Mouse (Mus musculus): Measurements from ENCODE around the gene Tbxas1. TPM values are rescaled to one million over a fixed set of nuclear protein-coding genes. Genes with fewer than 3 reads are reported as not detected.

Gene Tbxas1
- 1.5 and 1.9 TPM in 2 replicates for polyA plus RNA-seq (2015; fragmentation: Nextera tagmentation; extraction: Ambion mirVana)

GRCm38 (mm10) chr6:38875258-38876070, at the start of gene Tbxas1:
Gene Tbxas1, plus strand, starts transcription at chr6:38875404.
- Histone ChIP-seq H3K9me3 (no peaks in the 10 kb centered on the region), H3K27ac (peak within 1 kb of the TSS; percentile 97), H3K27me3 (no peaks in the 10 kb centered on the region), H3K9ac (peak within 1 kb of the TSS; percentile 100), H3K4me2 (replicated peaks) (peak within 1 kb of the TSS; percentile 72), H3K4me1 (peaks cover 35% of the 10 kb centered on the region), H3K36me3 (peaks cover under 1% of the 10 kb centered on the region; the same call in 1 of the 2 replicates), H3K4me3 (peak within 1 kb of the TSS; percentile 98)
- ATAC-seq (ENCODE audit: low FRiP score, low read depth) = peak; percentile 76
- WGBS = 2% methylated on average over 31 of the region's 77 CpGs

- H3K9ac ChIP-seq = no peak overlapping the region
- peaks cover 3% of the 10 kb centered on the region; the same call in 1 of the 2 replicates for H3K36me3 ChIP-seq
- peaks cover 8% of the 10 kb centered on the region for H3K4me1 ChIP-seq
- no peak overlapping the region for H3K4me3 ChIP-seq
- H3K9me3 ChIP-seq = no peaks in the 10 kb centered on the region
- H3K27ac ChIP-seq = no peak overlapping the region
- no peak overlapping the region for H3K4me2 ChIP-seq (replicated peaks)
- no peaks in the 10 kb centered on the region for H3K27me3 ChIP-seq
- ATAC-seq (ENCODE audit: low FRiP score, low read depth) = no peak
Measured at GRCm38 (mm10) chr6:38825886-38826285, 49.3 kb upstream of the Tbxas1 start.

- H3K36me3 ChIP-seq = peaks cover 3% of the 10 kb centered on the region; the same call in 1 of the 2 replicates
- H3K4me3 ChIP-seq = no peak overlapping the region
- H3K9me3 ChIP-seq = no peaks in the 10 kb centered on the region
- H3K4me2 ChIP-seq (replicated peaks) = no peak overlapping the region
- WGBS = 60% methylated on average over 3 of the region's 3 CpGs
- ATAC-seq (ENCODE audit: low FRiP score, low read depth) = no peak
- no peaks in the 10 kb centered on the region for H3K27me3 ChIP-seq
- H3K9ac ChIP-seq = no peak overlapping the region
- H3K27ac ChIP-seq = no peak overlapping the region
- H3K4me1 ChIP-seq = peaks cover 8% of the 10 kb centered on the region
Measured at GRCm38 (mm10) chr6:38826857-38827256, 48.3 kb upstream of the Tbxas1 start.

- Histone ChIP-seq H3K27me3 (no peaks in the 10 kb centered on the region), H3K4me1 (peaks cover 13% of the 10 kb centered on the region), H3K36me3 (peaks cover 3% of the 10 kb centered on the region; the same call in 1 of the 2 replicates), H3K9me3 (no peaks in the 10 kb centered on the region), H3K9ac (no peak overlapping the region), H3K4me3 (no peak overlapping the region), H3K27ac (no peak overlapping the region), H3K4me2 (replicated peaks) (no peak overlapping the region)
- WGBS = 71% methylated on average over 5 of the region's 5 CpGs
- ATAC-seq (ENCODE audit: low FRiP score, low read depth) = no peak
Measured at GRCm38 (mm10) chr6:38827435-38827834, 47.8 kb upstream of the Tbxas1 start.

- ATAC-seq (ENCODE audit: low FRiP score, low read depth) = no peak
- H3K9me3 ChIP-seq = no peaks in the 10 kb centered on the region
- H3K4me1 ChIP-seq = peaks cover 21% of the 10 kb centered on the region
- peaks cover 3% of the 10 kb centered on the region; the same call in 1 of the 2 replicates for H3K36me3 ChIP-seq
- no peak overlapping the region for H3K9ac ChIP-seq
- no peak overlapping the region for H3K27ac ChIP-seq
- no peak overlapping the region for H3K4me2 ChIP-seq (replicated peaks)
- H3K27me3 ChIP-seq = no peaks in the 10 kb centered on the region
- H3K4me3 ChIP-seq = no peak overlapping the region
- 79% methylated on average over 2 of the region's 2 CpGs for WGBS
Measured at GRCm38 (mm10) chr6:38828211-38828610, 47.0 kb upstream of the Tbxas1 start.

GRCm38 (mm10) chr6:38829452-38829851, 45.8 kb upstream of the Tbxas1 start:
- ATAC-seq (ENCODE audit: low FRiP score, low read depth) = no peak
- Histone ChIP-seq H3K4me1 (peaks cover 31% of the 10 kb centered on the region), H3K4me3 (no peak overlapping the region), H3K36me3 (peaks cover 3% of the 10 kb centered on the region; the same call in 1 of the 2 replicates), H3K9me3 (no peaks in the 10 kb centered on the region), H3K27ac (no peak overlapping the region), H3K4me2 (replicated peaks) (no peak overlapping the region), H3K27me3 (no peaks in the 10 kb centered on the region), H3K9ac (no peak overlapping the region)
- 73% methylated on average over 3 of the region's 3 CpGs for WGBS

GRCm38 (mm10) chr6:38833721-38834120, 41.5 kb upstream of the Tbxas1 start:
- peaks cover 29% of the 10 kb centered on the region for H3K4me1 ChIP-seq
- ATAC-seq (ENCODE audit: low FRiP score, low read depth) = no peak
- WGBS = 93% methylated on average over 3 of the region's 3 CpGs
- no peak overlapping the region for H3K4me3 ChIP-seq
- no peak overlapping the region for H3K27ac ChIP-seq
- no peak overlapping the region for H3K9ac ChIP-seq
- H3K9me3 ChIP-seq = no peaks in the 10 kb centered on the region
- H3K4me2 ChIP-seq (replicated peaks) = no peak overlapping the region
- H3K27me3 ChIP-seq = no peaks in the 10 kb centered on the region
- peaks cover 12% of the 10 kb centered on the region for H3K36me3 ChIP-seq

GRCm38 (mm10) chr6:38834727-38835126, 40.5 kb upstream of the Tbxas1 start:
- ATAC-seq (ENCODE audit: low FRiP score, low read depth) = no peak
- Histone ChIP-seq H3K27me3 (no peaks in the 10 kb centered on the region), H3K36me3 (peaks cover 12% of the 10 kb centered on the region), H3K27ac (no peak overlapping the region), H3K9me3 (no peaks in the 10 kb centered on the region), H3K9ac (no peak overlapping the region), H3K4me2 (replicated peaks) (no peak overlapping the region), H3K4me1 (peaks cover 29% of the 10 kb centered on the region), H3K4me3 (no peak overlapping the region)
- WGBS = 52% methylated on average over 2 of the region's 2 CpGs

- peaks cover 12% of the 10 kb centered on the region for H3K36me3 ChIP-seq
- H3K27ac ChIP-seq = no peak overlapping the region
- no peak overlapping the region for H3K9ac ChIP-seq
- no peak overlapping the region for H3K4me2 ChIP-seq (replicated peaks)
- peaks cover 34% of the 10 kb centered on the region for H3K4me1 ChIP-seq
- H3K4me3 ChIP-seq = no peak overlapping the region
- no peaks in the 10 kb centered on the region for H3K9me3 ChIP-seq
- ATAC-seq (ENCODE audit: low FRiP score, low read depth) = no peak
- H3K27me3 ChIP-seq = no peaks in the 10 kb centered on the region
- 76% methylated on average over 1 of the region's 1 CpGs for WGBS
Measured at GRCm38 (mm10) chr6:38835217-38835616, 40.0 kb upstream of the Tbxas1 start.

GRCm38 (mm10) chr6:38838061-38838460, 37.1 kb upstream of the Tbxas1 start:
- no peaks in the 10 kb centered on the region for H3K27me3 ChIP-seq
- H3K9ac ChIP-seq = no peak overlapping the region
- H3K27ac ChIP-seq = no peak overlapping the region
- H3K36me3 ChIP-seq = peaks cover 12% of the 10 kb centered on the region
- H3K4me1 ChIP-seq = peaks cover 42% of the 10 kb centered on the region
- ATAC-seq (ENCODE audit: low FRiP score, low read depth) = no peak
- no peak overlapping the region for H3K4me2 ChIP-seq (replicated peaks)
- 83% methylated on average over 4 of the region's 4 CpGs for WGBS
- H3K4me3 ChIP-seq = no peak overlapping the region
- no peaks in the 10 kb centered on the region for H3K9me3 ChIP-seq

- no peak for ATAC-seq (ENCODE audit: low FRiP score, low read depth)
Measured at GRCm38 (mm10) chr6:38839891-38840290, 35.3 kb upstream of the Tbxas1 start.

GRCm38 (mm10) chr6:38840380-38840779, 34.8 kb upstream of the Tbxas1 start:
- no peaks in the 10 kb centered on the region for H3K27me3 ChIP-seq
- peaks cover 12% of the 10 kb centered on the region for H3K36me3 ChIP-seq
- H3K4me3 ChIP-seq = no peak overlapping the region
- H3K9ac ChIP-seq = no peak overlapping the region
- 78% methylated on average over 2 of the region's 2 CpGs for WGBS
- H3K9me3 ChIP-seq = no peaks in the 10 kb centered on the region
- H3K4me2 ChIP-seq (replicated peaks) = no peak overlapping the region
- no peak overlapping the region for H3K27ac ChIP-seq
- ATAC-seq (ENCODE audit: low FRiP score, low read depth) = no peak
- H3K4me1 ChIP-seq = peaks cover 34% of the 10 kb centered on the region

More at GRCm38 (mm10) chr6:38839891-38840290, 35.3 kb upstream of the Tbxas1 start:
- Histone ChIP-seq H3K4me2 (replicated peaks) (no peak overlapping the region), H3K9ac (no peak overlapping the region), H3K4me1 (peaks cover 31% of the 10 kb centered on the region), H3K9me3 (no peaks in the 10 kb centered on the region), H3K27me3 (no peaks in the 10 kb centered on the region), H3K4me3 (no peak overlapping the region), H3K36me3 (peaks cover 12% of the 10 kb centered on the region), H3K27ac (no peak overlapping the region)
- 81% methylated on average over 4 of the region's 4 CpGs for WGBS

Measured in limb, embryonic 13.5 days (tissue).